Comparison of ENCODE assay signal across 25 mouse cellular contexts in genomic region chr9:64668001-64668400, GRCm38 (mm10).
DNase-seq lines count a peak whose midpoint lies in the region; ATAC-seq lines count a peak whose summit lies in the region.
"Had no signal": no experiment of that assay in that cellular context is flagged by ENCODE, and none has a peak within 500 bp of the region (broad histone marks: within the 10 kb centered on the region; RNA-seq: fewer than 3 reads in every experiment).

No protein-coding gene starts in this region.

- H3K9me3 ChIP-seq in hindbrain, embryonic 16.5 days (ENCODE audit: control insufficient read depth, low read length), result no peaks in the 10 kb centered on the region
- no peaks in the 10 kb centered on the region for H3K9me3 ChIP-seq in hindbrain, embryonic 14.5 days (ENCODE audit: control insufficient read depth, low read length)
- no peaks in the 10 kb centered on the region for H3K9me3 ChIP-seq in neural tube, embryonic 11.5 days (ENCODE audit: control insufficient read depth, low read length)
- no peaks in the 10 kb centered on the region for H3K9me3 ChIP-seq in forebrain, embryonic 10.5 days
- H3K9me3 ChIP-seq: G1E; heart, embryonic 10.5 days; heart, embryonic 13.5 days; hindbrain, embryonic 12.5 days had no signal

- no peaks in the 10 kb centered on the region for H3K36me3 ChIP-seq in hindbrain, embryonic 16.5 days (ENCODE audit: control insufficient read depth, insufficient read depth, low read length)
- H3K36me3 ChIP-seq in hindbrain, embryonic 14.5 days (replicated peaks; ENCODE audit: control insufficient read depth, insufficient read depth), result no peaks in the 10 kb centered on the region
- no peaks in the 10 kb centered on the region for H3K36me3 ChIP-seq in neural tube, embryonic 11.5 days (ENCODE audit: control insufficient read depth, insufficient read depth, low read length)
- H3K36me3 ChIP-seq in forebrain, embryonic 10.5 days (replicated peaks), result no peaks in the 10 kb centered on the region
- H3K36me3 ChIP-seq: G1E; heart, embryonic 10.5 days; heart, embryonic 13.5 days; hindbrain, embryonic 12.5 days had no signal

- no peak overlapping the region for H3K27ac ChIP-seq in hindbrain, embryonic 16.5 days (ENCODE audit: low read depth, low read length)
- H3K27ac ChIP-seq in hindbrain, embryonic 14.5 days, result no peak overlapping the region
- peak overlapping the region; percentile 68 for H3K27ac ChIP-seq in neural tube, embryonic 11.5 days (ENCODE audit: low read depth, low read length)
- H3K27ac ChIP-seq in forebrain, embryonic 10.5 days, result no peak overlapping the region
- H3K27ac ChIP-seq: heart, adult 2 months; heart, embryonic 10.5 days; heart, embryonic 13.5 days had no signal

- H3K4me1 ChIP-seq in hindbrain, embryonic 16.5 days (ENCODE audit: control insufficient read depth, insufficient read depth, low read depth, low read length), result peaks cover 11% of the 10 kb centered on the region; the same call in 1 of the 2 replicates
- H3K4me1 ChIP-seq in hindbrain, embryonic 14.5 days (replicated peaks; ENCODE audit: control insufficient read depth, insufficient read depth, low read length), result peaks cover 29% of the 10 kb centered on the region
- peaks cover 16% of the 10 kb centered on the region for H3K4me1 ChIP-seq in neural tube, embryonic 11.5 days (ENCODE audit: control insufficient read depth, insufficient read depth, low read length)
- peaks cover 58% of the 10 kb centered on the region for H3K4me1 ChIP-seq in forebrain, embryonic 10.5 days
- H3K4me1 ChIP-seq: heart, embryonic 10.5 days; heart, embryonic 13.5 days had no signal

- no peak for DNase-seq in hindbrain, embryonic 14.5 days (ENCODE audit: low spot score)
- DNase-seq in neural tube, embryonic 11.5 days (ENCODE audit: low spot score), result no peak
- no peak for DNase-seq in neural tube, embryonic 10.5 days (ENCODE audit: extremely low spot score, low spot score)
- DNase-seq in ES-CJ7 (ENCODE audit: low read depth, low spot score) (peak; percentile 78), ZHBTc4 (ENCODE audit: low read depth, low spot score) (peak; percentile 64)
- DNase-seq in cerebellum, adult 11 months, result no peak
- no peak for DNase-seq in forebrain, embryonic 10.5 days (ENCODE audit: extremely low spot score, low spot score)
- DNase-seq: adrenal gland, adult 8-10 months; adrenal gland, postnatal 25 days; cerebellum, adult 18-20 months; cerebellum, adult 9-10 months; cerebellum, postnatal 14 days; forebrain, postnatal 0 days; gastrocnemius, postnatal 10 days; gastrocnemius, postnatal 36 days; heart, adult 2 months had no signal

- H3K4me2 ChIP-seq in hindbrain, embryonic 16.5 days (ENCODE audit: low read length), result no peak overlapping the region
- no peak overlapping the region for H3K4me2 ChIP-seq in hindbrain, embryonic 14.5 days (replicated peaks)
- H3K4me2 ChIP-seq in neural tube, embryonic 11.5 days (ENCODE audit: low read depth), result no peak overlapping the region
- H3K4me2 ChIP-seq: heart, embryonic 13.5 days; hindbrain, embryonic 12.5 days had no signal

- H3K9ac ChIP-seq in hindbrain, embryonic 16.5 days (ENCODE audit: low read depth, low read length), result 0 out of 2 replicates have a peak overlapping the region, but pooled peaks have one; percentile 3
- H3K9ac ChIP-seq in hindbrain, embryonic 14.5 days, result no peak overlapping the region
- no peak overlapping the region for H3K9ac ChIP-seq in neural tube, embryonic 11.5 days (ENCODE audit: low read length)
- H3K9ac ChIP-seq: forebrain, postnatal 0 days; heart, embryonic 13.5 days; hindbrain, embryonic 12.5 days had no signal

- ATAC-seq in hindbrain, embryonic 16.5 days, result no peak
- no peak for ATAC-seq in hindbrain, embryonic 14.5 days (ENCODE audit: low FRiP score)
- ATAC-seq in neural tube, embryonic 11.5 days (ENCODE audit: insufficient read depth, low FRiP score, low TSS enrichment), result no peak
- ATAC-seq: activated CD4-positive, CD25-positive, alpha-beta regulatory T cell, adult 4 months; CD4-positive, CD25-positive, alpha-beta regulatory T cell, adult 4 months; forebrain, embryonic 14.5 days; forebrain, postnatal 0 days; Patski had no signal

- no peaks in the 10 kb centered on the region for H3K27me3 ChIP-seq in hindbrain, embryonic 16.5 days (replicated peaks; ENCODE audit: control insufficient read depth, insufficient read depth, low read length)
- no peaks in the 10 kb centered on the region for H3K27me3 ChIP-seq in hindbrain, embryonic 14.5 days (ENCODE audit: control insufficient read depth, insufficient read depth, low read length)
- no peaks in the 10 kb centered on the region for H3K27me3 ChIP-seq in neural tube, embryonic 11.5 days (ENCODE audit: control insufficient read depth, insufficient read depth, low read length)
- H3K27me3 ChIP-seq in forebrain, embryonic 10.5 days (ENCODE audit: poor library complexity, severe bottlenecking), result peaks cover 52% of the 10 kb centered on the region
- H3K27me3 ChIP-seq: Patski had no signal

- no peak overlapping the region for H3K4me3 ChIP-seq in hindbrain, embryonic 16.5 days (ENCODE audit: low read length)
- H3K4me3 ChIP-seq in hindbrain, embryonic 14.5 days (replicated peaks; ENCODE audit: low read length), result no peak overlapping the region
- H3K4me3 ChIP-seq in neural tube, embryonic 11.5 days (ENCODE audit: low read depth, low read length), result no peak overlapping the region
- H3K4me3 ChIP-seq in forebrain, embryonic 10.5 days, result no peak overlapping the region
- H3K4me3 ChIP-seq: heart, adult 2 months; heart, embryonic 10.5 days; heart, embryonic 13.5 days; hindbrain, embryonic 12.5 days had no signal

- WGBS in hindbrain, embryonic 16.5 days, result 30% methylated on average over 2 of the region's 2 CpGs
- 35% methylated on average over 2 of the region's 2 CpGs for WGBS in hindbrain, embryonic 14.5 days
- WGBS in neural tube, embryonic 11.5 days, result 42% methylated on average over 2 of the region's 2 CpGs
- 64% methylated on average over 2 of the region's 2 CpGs for WGBS in forebrain, embryonic 10.5 days

Comparison
In these comparisons a context has a peak if more than half of its experiments do, and no peak if none do; other contexts are left out.
1. DNase-seq: peak in ES-CJ7 (single experiment) and ZHBTc4 (single experiment); none in hindbrain, embryonic 14.5 days (single experiment), neural tube, embryonic 11.5 days (single experiment), neural tube, embryonic 10.5 days (single experiment), cerebellum, adult 11 months (single experiment) and forebrain, embryonic 10.5 days (single experiment).